Mouse (Mus musculus) neutrophil, adult 5-6 weeks (primary cell): Measurements from ENCODE around the gene Kcnip4. TPM values are rescaled to one million over a fixed set of nuclear protein-coding genes. Genes with fewer than 3 reads are reported as not detected.

Source experiments
- ATAC-seq: fragments of 151-379, 151-347 bp; 2 replicates; pipeline ENCODE4 v1.8.0; 2017; ENCODE audit warnings: mild to moderate bottlenecking, moderate TSS enrichment; ENCODE audit not compliant: insufficient number of reproducible peaks, poor library complexity, low FRiP score, severe bottlenecking; ENCODE audit errors: extremely low read depth
- total RNA-seq: library from RNA; stranded (forward); fragments of 200-1000 nt; gene quantifications from 2 replicates; pipeline ENCODE4 v1.2.3, GENCODE M21; 2017

Kcnip4 gene
- total RNA-seq, 1 experiment from 2014 or later = not detected

GRCm38 (mm10) chr5:48510241-48510640 lies 1014.5 kb downstream of the Kcnip4 start:
- ATAC-seq = no peak

- ATAC-seq = no peak
These were observed 1015.3 kb downstream of the Kcnip4 start for GRCm38 (mm10) chr5:48509194-48509930.

GRCm38 (mm10) chr5:48503094-48503493 lies 1021.6 kb downstream of the Kcnip4 start:
- no peak for ATAC-seq

- ATAC-seq = no peak
These were observed 1022.3 kb downstream of the Kcnip4 start for GRCm38 (mm10) chr5:48502442-48502841.

GRCm38 (mm10) chr5:48500204-48500603 lies 1024.5 kb downstream of the Kcnip4 start:
- no peak for ATAC-seq

GRCm38 (mm10) chr5:48490864-48491477 lies 1033.7 kb downstream of the Kcnip4 start:
- no peak for ATAC-seq

- ATAC-seq = no peak
These were observed 1035.0 kb downstream of the Kcnip4 start for GRCm38 (mm10) chr5:48489549-48490288.

GRCm38 (mm10) chr5:48483112-48483511 lies 1041.6 kb downstream of the Kcnip4 start:
- no peak for ATAC-seq

GRCm38 (mm10) chr5:48460221-48460620 lies 1064.5 kb downstream of the Kcnip4 start:
- ATAC-seq = no peak

- ATAC-seq = no peak
These were observed 1075.8 kb downstream of the Kcnip4 start for GRCm38 (mm10) chr5:48448888-48449287.

GRCm38 (mm10) chr5:48430459-48430858 lies 1094.2 kb downstream of the Kcnip4 start:
- ATAC-seq = no peak

GRCm38 (mm10) chr5:48421957-48422356 lies 1102.8 kb downstream of the Kcnip4 start:
- no peak for ATAC-seq

- ATAC-seq = no peak
These were observed 1105.0 kb downstream of the Kcnip4 start for GRCm38 (mm10) chr5:48419741-48420140.

GRCm38 (mm10) chr5:48412261-48412660 lies 1112.4 kb downstream of the Kcnip4 start:
- ATAC-seq = no peak

GRCm38 (mm10) chr5:48411462-48411861 lies 1113.2 kb downstream of the Kcnip4 start:
- no peak for ATAC-seq

- ATAC-seq = no peak
These were observed 1114.4 kb downstream of the Kcnip4 start for GRCm38 (mm10) chr5:48410348-48410747.

- no peak for ATAC-seq
These were observed 1116.4 kb downstream of the Kcnip4 start for GRCm38 (mm10) chr5:48408276-48408675.

- ATAC-seq = no peak
These were observed 1122.2 kb downstream of the Kcnip4 start for GRCm38 (mm10) chr5:48402497-48402896.

GRCm38 (mm10) chr5:48371890-48372766 lies 1152.6 kb downstream of the Kcnip4 start:
- ATAC-seq = peak; percentile 100
